Mouse (Mus musculus): ENCODE results near the gene Mob3b. TPM values are rescaled to one million over a fixed set of nuclear protein-coding genes. Genes with fewer than 3 reads are reported as not detected.
"Not testable (repeated sequence)": the region's sequence is repeated elsewhere in the genome, so short reads cannot be mapped to it uniquely, and the experiment has no call there.

Gene Mob3b
- total RNA-seq, 2 experiments from 2014 or later, result 3.1 to 4.9 TPM

GRCm38 (mm10) chr4:34976916-34977702 is 180.2 kb downstream of the Mob3b start:
- no peak for DNase-seq (ENCODE audit: low spot score in 2 of 2)

GRCm38 (mm10) chr4:34976331-34976778 is 180.9 kb downstream of the Mob3b start:
- DNase-seq (ENCODE audit: low spot score in 2 of 2), result no peak

GRCm38 (mm10) chr4:34974795-34975194 is 182.5 kb downstream of the Mob3b start:
- DNase-seq (ENCODE audit: low spot score in 2 of 2), result no peak

- DNase-seq (ENCODE audit: low spot score in 2 of 2), result no peak
Observed at GRCm38 (mm10) chr4:34967541-34967940, 189.7 kb downstream of the Mob3b start.

GRCm38 (mm10) chr4:34966336-34966957 is 190.8 kb downstream of the Mob3b start:
- DNase-seq (ENCODE audit: low spot score in 2 of 2), result no peak

GRCm38 (mm10) chr4:34964906-34965305 is 192.4 kb downstream of the Mob3b start:
- no peak for DNase-seq (ENCODE audit: low spot score in 2 of 2)

GRCm38 (mm10) chr4:34963999-34964398 is 193.3 kb downstream of the Mob3b start:
- DNase-seq (ENCODE audit: low spot score in 2 of 2), result no peak

- DNase-seq (ENCODE audit: low spot score in 2 of 2), result no peak
Observed at GRCm38 (mm10) chr4:34960781-34961560, 196.3 kb downstream of the Mob3b start.

GRCm38 (mm10) chr4:34959477-34959876 is 197.8 kb downstream of the Mob3b start:
- DNase-seq (ENCODE audit: low spot score in 2 of 2), result no peak

GRCm38 (mm10) chr4:34958155-34959028 is 198.9 kb downstream of the Mob3b start:
- no peak for DNase-seq (ENCODE audit: low spot score in 2 of 2)

GRCm38 (mm10) chr4:34953716-34954115 is 203.6 kb downstream of the Mob3b start:
- DNase-seq (ENCODE audit: low spot score in 2 of 2), result no peak

- no peak for DNase-seq (ENCODE audit: low spot score in 2 of 2)
Observed at GRCm38 (mm10) chr4:34947181-34947580, 210.1 kb downstream of the Mob3b start.

GRCm38 (mm10) chr4:34941046-34941445 is 216.2 kb downstream of the Mob3b start:
- no peak for DNase-seq (ENCODE audit: low spot score in 2 of 2)

- DNase-seq (ENCODE audit: low spot score in 2 of 2), result not testable (repeated sequence)
Observed at GRCm38 (mm10) chr4:34928386-34928785, 228.9 kb downstream of the Mob3b start.

GRCm38 (mm10) chr4:34922177-34922870 is 235.0 kb downstream of the Mob3b start:
- DNase-seq (ENCODE audit: low spot score in 2 of 2), result no peak

GRCm38 (mm10) chr4:34917400-34917799 is 239.9 kb downstream of the Mob3b start:
- peak in 1 of 2 experiments; percentile 23 for DNase-seq (ENCODE audit: low spot score in 2 of 2)

- no peak for DNase-seq (ENCODE audit: low spot score in 2 of 2)
Observed at GRCm38 (mm10) chr4:34912171-34912570, 245.1 kb downstream of the Mob3b start.

- DNase-seq (ENCODE audit: low spot score in 2 of 2), result no peak
Observed at GRCm38 (mm10) chr4:34911401-34911800, 245.9 kb downstream of the Mob3b start.

- no peak for DNase-seq (ENCODE audit: low spot score in 2 of 2)
Observed at GRCm38 (mm10) chr4:34908127-34908526, 249.2 kb downstream of the Mob3b start.

GRCm38 (mm10) chr4:34907026-34907425 is 250.3 kb downstream of the Mob3b start:
- DNase-seq (ENCODE audit: low spot score in 2 of 2), result no peak
